Mouse (Mus musculus): ENCODE measurements around the gene Ttc7b.

Ttc7b gene

DNA sequence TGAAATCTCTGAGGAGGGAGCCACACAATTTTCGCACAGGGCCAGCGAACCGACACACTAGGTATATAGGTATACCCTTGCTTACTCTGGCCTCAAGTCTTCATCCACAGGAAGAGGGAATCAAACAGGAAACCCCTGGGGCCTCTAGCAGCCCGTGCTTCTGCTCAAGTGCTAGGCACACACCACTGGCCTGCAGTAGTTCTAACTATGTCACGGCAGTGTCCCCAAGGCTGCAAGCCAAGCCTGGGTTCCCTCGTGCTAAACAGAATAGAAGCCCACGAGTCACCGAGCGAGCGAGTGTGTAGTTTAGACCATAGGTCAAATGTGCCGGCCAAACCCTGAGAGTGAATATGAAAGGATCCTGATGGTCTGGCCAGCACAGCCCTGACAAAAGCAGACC lies 114.5 kb downstream of the Ttc7b start:
- no peak for DNase-seq

- DNase-seq: no peak
Observed at GRCm38 (mm10) chr12:100405512-100406030, 115.1 kb downstream of the Ttc7b start.

- DNase-seq: no peak
Observed at GRCm38 (mm10) chr12:100404430-100404829, 116.2 kb downstream of the Ttc7b start.

DNA sequence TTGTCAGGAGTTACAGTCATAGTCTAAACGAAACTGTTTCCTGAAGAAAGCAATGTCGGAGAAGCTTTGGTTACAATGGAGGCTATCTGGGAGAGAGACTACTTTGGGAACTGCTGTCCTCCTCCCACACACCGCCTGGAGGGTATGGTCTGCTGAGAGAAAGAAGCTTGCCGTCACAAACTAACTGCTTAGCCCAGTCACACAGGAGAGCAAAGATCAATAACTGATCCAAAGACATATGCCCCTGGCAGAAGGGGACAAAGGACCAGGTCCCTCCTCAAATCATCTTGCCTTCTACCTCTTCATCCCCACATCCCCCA lies 117.7 kb downstream of the Ttc7b start:
- no peak for DNase-seq

- no peak for DNase-seq
Observed at GRCm38 (mm10) chr12:100402296-100403004, 118.2 kb downstream of the Ttc7b start.

DNA sequence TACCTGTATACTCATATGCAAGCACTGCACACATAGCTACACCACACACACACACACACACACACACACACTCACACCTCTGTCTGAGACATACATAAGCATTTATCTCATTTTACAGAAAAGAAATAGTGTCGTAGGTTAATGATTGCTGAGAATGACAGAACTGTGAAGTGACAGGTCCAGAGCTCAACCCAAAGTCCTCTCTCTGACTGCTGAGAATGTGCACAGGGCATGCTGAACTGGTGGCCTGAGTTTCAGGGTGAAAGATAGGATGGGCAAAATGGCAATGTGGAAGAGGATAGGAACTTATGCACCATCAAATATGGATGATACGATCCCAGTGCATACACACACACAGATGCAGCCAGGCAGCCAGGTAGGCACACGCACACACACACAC lies 120.5 kb downstream of the Ttc7b start:
- no peak for DNase-seq

- no peak for DNase-seq
Observed at GRCm38 (mm10) chr12:100399126-100399727, 121.4 kb downstream of the Ttc7b start.

DNA sequence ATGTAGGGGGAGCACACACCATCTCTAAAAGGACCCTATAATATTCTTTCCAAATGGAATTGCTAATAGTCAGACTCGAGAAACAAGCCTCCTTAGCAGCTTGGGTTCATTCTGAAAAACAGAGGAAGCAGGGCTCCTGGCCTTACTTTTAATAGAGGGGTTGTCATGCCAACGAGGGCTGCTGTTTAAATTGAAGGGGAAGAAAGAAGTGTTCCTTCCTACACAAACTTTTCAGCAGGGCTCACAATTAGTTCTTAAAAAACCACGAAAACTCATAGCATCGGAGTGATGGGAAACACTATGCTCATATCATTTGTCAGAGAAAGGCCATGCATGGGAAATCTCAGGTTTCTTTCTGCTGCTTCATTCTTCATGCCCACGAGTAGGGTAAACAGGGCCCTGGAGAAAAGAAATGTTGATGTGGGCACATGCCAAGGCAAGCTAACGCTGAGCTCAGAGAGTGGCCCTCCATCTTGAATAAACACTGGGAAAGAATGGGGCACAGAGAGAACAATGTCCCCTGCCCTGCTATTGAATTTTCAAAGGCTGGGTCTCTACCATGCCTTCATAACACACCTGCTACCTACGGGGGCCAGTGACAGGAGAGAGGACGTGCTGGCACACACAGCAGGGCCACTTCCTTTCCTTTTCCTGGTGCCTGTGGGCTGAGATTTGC lies 122.2 kb downstream of the Ttc7b start:
- DNase-seq: no peak

DNA sequence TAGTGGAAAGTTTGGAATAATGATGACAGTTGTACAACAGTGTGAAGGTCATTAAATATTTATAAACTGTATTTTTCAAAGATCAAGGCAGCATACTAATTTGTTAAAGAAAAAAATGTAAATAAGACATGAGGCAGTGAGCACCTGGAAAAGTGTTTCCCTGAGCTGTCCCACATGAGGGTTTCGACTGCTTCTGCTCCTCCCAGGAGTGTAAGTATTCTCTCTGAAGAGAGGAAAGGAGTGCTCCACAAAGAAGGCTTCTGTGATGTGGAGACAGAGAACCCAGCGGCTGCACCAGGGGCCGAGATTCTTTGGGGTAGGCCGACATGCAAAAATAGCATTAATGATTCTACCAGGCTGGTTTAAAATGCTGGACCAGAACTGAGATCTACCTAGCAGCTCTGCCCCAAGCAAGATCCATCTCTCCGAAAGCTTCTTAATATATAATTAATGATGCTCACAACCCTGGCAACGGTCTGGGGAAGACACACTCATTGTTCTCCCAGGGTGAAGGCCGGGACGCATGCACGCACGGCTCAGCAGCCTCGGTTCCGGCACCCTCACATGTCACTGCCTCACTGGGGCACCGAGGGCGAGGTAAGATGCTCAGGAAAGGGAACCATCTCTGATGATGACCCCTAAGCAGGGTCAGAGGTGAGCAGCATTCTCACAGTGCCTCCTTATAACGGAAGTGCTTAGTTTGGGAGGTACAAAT lies 123.0 kb downstream of the Ttc7b start:
- no peak for DNase-seq

- no peak for DNase-seq
Observed at GRCm38 (mm10) chr12:100396806-100397205, 123.8 kb downstream of the Ttc7b start.

- DNase-seq: no peak
Observed at GRCm38 (mm10) chr12:100393532-100393931, 127.1 kb downstream of the Ttc7b start.

DNA sequence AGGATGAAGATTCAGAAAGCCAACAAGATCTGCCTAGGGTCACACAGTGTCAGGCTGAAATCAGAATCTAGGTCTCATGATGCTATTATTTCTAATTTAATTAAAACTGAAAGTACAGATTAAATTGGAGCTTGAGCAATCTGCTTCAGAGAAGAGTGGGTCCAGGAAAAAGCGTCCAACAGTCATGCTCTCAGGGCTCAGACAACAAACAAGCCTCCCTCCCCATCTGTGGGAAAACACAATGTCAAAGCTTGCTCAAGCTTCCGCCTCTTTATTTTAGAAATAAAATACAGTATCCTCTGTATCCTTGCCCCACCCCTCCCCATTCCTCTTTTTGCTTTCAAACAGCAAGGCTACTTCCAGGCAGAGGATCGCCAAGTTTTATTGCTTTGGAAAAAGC lies 127.5 kb downstream of the Ttc7b start:
- DNase-seq: peak; percentile 27

GRCm38 (mm10) chr12:100392466-100392865 lies 128.2 kb downstream of the Ttc7b start:
- DNase-seq: peak; percentile 18

- no peak for DNase-seq
Observed at GRCm38 (mm10) chr12:100391890-100392289, 128.7 kb downstream of the Ttc7b start.

GRCm38 (mm10) chr12:100389878-100390710 lies 130.5 kb downstream of the Ttc7b start:
- DNase-seq: no peak

GRCm38 (mm10) chr12:100386259-100386658 lies 134.4 kb downstream of the Ttc7b start:
- DNase-seq: no peak

DNA sequence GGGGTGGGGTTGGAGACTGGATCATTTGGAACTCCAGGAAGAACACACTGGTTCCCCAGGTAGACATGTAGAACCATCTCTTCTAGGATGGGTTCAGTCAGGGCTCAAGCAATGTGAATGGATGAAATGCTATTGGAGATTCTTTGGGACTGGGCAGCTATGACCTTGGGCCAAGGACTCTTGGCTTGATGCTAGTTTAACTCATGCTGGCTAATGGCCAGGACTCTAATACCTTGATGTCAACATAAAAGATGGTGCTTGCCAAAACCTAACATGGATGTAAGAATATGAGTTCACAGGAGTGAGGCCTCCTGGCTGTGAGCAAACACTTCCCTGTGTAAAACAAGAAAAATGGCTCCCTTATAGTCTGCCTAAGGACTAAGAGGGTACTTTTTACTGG lies 138.1 kb downstream of the Ttc7b start:
- no peak for DNase-seq

DNA sequence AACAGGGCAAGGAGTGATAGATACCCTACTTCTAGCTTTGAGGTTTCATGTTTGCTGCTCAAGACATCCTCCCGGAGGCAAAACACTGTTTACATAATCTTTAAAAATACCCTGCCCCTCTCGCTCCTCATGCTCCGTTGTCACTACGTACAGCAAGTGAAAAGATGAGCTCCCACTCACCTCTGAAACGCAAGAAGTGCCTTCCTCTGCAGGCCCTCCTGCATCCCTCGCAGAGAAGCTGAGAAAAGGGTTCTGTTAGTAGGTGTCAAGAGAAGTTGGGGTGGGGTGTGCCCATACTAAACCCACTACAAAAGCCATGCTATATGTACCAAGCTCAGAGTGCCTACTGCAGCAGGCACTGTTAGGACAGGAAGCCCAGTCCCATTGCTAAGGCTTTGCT lies 138.7 kb downstream of the Ttc7b start:
- no peak for DNase-seq

GRCm38 (mm10) chr12:100380697-100381291 lies 139.8 kb downstream of the Ttc7b start:
- no peak for DNase-seq

- DNase-seq: no peak
Observed at GRCm38 (mm10) chr12:100379833-100380232, 140.8 kb downstream of the Ttc7b start.

DNA sequence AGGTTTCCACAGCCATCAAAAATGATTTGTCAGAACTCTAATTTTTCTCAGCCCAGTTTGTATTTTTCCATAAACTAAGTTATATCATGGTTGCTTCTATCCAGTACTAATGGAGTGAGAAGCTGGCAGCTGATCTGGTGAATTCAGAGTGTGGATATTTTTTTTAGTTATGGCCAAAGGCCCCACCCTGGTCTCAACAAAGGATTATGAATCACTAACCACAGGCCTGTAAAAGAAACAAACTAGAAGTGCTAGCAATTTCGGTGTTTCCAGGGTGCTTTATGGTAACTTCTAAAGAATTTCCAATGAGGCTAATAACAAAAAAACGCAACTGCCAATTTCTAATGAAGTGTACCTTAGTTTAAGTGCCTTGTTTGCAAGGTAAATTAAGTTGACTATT lies 142.4 kb downstream of the Ttc7b start:
- no peak for DNase-seq

- DNase-seq: no peak
Observed at GRCm38 (mm10) chr12:100377791-100378190, 142.8 kb downstream of the Ttc7b start.
